Mouse (Mus musculus) spleen, adult 2 months (tissue): Measurements from ENCODE around the gene Olfr571.

Source experiments
- CTCF ChIP-seq: fragments of 200-500 bp; IDR thresholded peaks from 2 replicates; pipeline ENCODE4 v1.5.1; 2011; ENCODE audit warnings: mild to moderate bottlenecking, inconsistent platforms; ENCODE audit not compliant: insufficient read depth, insufficient read length, insufficient replicate concordance; ENCODE audit errors: extremely low read depth
- POLR2A ChIP-seq: fragments of 200-500 bp; IDR thresholded peaks from 2 replicates; pipeline ENCODE4 v1.6.1; 2011; ENCODE audit warnings: low read depth, low read length, inconsistent platforms

DNA sequence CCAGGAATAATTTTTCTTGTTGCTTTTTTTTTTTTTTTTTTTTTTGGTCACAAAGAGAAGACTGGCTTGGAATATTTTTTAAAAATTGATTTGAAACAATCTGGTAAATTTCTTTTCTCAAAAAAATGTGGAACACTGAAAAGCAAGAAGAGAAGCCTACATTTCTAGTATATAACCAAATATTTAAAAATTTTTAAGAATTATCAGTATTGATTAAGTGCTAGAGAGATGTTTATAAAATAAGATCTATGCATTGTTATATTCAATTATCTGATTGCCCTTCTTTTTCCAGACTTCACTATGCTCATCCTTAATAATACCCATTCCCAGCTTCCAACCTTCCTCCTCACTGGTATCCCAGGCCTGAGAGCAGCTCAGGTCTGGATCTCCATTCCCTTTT lies 40.5 kb downstream of the Olfr571 start, which contains the start of gene Olfr568:
- no peak for TF ChIP-seq CTCF
- TF ChIP-seq POLR2A: no peak
